Mouse (Mus musculus) kidney, postnatal 10 days (tissue): ENCODE results near the gene Spata33.
"Not testable (repeated sequence)": the region's sequence is repeated elsewhere in the genome, so short reads cannot be mapped to it uniquely, and the experiment has no call there.

ENCODE experiments used
- DNase-seq: peaks from one replicate; pipeline ENCODE4 v3.0.0; 2021; ENCODE audit warnings: mixed read lengths

Gene Spata33

DNA sequence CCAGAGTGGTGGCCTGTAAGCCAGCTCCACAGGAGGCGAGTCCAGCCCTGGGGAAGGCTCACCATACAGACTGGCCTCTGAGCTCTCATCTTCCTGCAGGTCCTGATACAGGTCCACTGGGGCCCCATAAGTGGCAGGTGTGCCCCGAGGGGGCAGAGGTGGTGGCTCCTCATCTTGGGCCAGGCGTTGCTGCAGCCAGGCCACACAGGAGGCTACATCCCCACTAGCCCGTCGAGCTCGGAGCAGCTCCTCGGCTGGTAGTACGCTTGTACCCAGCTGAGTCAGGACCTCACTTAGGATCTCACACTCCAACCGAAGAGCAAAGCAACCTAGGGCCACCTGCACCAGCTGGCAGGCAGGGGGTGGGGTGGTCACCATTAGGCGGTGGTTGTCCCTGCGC lies 21.1 kb downstream of the Spata33 start:
- no peak for DNase-seq

DNA sequence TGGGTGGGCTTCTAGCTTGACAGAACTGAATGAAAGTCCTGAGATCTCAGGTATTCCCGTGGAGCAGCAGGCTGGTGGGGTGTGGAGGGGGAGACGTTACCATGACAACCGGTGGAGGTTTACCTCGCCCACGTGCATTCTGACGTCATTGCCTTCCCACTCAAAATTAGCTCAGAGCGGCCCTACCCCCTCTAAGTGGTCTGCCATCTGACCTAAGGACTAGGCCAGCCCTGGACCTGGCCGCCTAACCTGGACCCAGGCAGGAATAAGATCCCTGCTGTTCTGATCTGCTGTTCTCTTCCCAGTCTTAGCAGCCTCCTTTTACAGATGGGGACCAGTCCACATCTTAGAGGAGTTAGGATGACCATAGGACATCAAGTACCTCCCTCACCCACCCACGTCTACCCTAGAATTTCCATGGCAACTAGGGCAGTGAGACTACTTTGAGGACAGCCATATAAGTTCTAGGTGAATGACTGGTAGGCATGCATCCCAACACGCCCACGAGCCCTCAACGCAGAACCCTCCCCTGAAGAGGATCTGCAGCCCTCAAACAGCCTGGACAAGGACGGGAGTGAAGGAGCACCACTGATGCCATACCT lies 22.4 kb downstream of the Spata33 start:
- no peak for DNase-seq

DNA sequence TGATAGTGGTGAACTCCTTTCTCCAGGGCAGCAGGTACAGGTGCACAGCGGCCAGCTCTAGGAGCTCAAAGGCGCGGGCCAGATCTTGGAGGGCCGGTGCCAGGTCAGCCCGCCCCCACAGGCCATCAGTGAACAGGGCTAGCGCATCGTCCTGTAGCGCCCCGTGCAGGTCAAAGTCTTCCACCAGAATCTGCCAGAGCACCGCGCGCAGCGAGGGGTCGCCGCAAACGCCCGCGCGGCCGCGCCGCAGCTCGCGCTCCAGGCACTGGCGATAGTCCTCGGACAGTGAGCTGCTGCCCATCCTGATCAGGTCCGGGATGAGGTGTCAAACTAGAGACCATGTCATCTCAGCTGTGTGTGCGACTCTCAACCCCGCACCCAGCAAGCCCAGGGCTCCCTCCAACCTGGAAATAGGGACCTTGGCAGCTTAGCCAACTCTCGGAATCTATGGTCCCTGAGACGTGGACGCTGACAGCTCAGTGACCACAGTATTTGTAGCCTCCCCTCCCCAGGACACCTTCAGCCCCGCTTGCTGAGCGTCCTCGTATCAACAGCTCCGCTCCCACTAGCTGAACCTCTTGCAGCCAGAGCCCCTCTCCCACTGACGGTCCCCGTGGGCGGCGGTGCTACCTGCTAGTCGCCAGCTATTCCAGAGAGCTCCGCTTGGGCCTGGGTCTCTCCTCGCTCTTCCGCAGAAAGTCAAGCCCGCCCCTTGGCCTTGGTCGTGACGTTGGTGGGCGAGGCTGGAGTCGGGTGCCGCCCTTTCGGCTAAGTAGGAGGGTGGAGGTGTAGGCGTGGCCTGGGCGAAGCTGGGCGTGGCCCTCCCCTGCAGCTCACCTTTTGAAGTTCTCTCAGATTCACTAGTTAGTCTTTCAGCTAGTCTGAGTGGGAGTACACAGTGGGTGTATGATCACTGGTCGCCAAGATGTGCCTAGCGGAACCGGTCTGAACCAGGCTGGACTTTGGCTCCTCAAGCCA lies 23.2 kb downstream of the Spata33 start, which contains the start of gene Spata2l:
Gene Spata2l, minus strand, starts transcription at position 714 of the 978 bp plus-strand sequence.
- peak; percentile 94 for DNase-seq

DNA sequence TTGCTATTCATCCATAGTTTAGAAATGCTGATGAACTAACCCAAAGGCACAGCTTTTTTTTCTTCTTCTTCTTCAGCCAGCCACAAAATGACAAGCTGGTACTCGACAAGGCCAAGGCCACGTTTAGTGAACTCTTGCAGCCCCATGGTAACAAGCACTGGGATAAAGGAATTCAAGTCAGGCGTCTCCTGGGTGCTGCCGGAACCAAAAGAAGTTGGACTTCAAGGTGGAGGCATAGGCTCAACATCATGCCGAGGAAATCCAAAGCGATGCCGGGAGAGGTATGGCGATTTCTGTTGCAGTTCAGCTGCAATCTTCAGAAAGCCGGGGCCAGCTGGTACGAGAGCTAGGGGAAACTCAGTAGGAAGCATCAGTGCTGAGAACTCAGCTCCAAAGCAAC lies 26.8 kb downstream of the Spata33 start:
- no peak for DNase-seq

DNA sequence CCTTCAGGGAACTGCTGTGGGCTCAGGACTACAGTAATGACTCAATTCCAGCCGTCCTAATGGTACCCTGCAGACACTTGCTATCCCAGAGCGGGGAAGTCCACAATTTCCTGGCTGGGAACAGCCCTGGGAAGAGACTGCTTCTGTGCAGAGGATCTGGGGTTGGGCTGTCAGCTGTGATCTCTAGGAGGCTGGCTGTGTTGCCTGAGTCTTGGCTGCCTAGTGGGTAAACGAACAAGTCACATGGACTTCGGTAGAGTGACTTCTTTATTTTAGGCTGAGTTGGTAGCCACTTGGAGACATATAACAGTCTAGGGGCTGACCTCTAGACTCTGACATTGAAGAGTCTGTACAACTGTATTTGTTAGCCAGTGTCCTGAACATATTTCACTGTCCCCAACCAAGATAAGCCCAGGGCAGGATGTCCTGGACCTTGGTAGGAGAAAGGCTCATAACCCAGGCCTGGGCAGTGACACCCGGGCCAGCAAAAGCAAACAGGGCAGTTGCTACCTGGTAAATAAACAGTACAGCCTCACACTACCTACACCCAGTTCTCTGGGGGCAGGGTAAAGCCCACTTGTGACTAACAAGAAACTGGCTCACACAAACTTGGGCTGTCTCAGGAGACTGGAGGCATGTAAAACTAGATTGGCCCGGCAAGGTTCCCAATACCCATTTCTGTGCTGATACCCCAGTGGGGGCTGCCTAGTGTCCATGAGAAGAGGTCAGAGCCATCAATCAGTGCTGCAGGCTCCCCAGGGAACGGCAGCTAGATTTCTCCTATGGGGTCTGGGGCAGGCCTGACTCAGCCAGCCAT lies 29.7 kb downstream of the Spata33 start:
- no peak for DNase-seq

DNA sequence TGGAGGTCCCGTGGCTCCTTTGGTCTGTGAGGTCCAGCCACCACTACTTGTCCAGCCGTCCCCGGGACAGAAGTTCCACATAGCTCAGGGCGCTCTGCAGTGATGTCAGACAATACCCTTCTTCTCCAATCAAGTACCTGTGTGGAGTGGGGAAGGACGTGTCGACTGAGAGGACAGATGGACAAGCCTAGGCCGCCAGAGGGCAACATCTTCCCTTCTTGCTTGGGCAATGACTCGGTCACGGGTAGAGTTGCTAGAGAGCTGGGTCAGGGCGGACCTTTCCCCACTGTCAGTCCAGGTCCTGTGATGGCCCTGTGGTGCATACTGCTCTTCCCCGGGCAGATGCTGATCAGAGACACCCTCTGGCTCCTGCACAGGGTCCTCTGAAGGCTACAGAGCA lies 30.4 kb downstream of the Spata33 start:
- no peak for DNase-seq

DNA sequence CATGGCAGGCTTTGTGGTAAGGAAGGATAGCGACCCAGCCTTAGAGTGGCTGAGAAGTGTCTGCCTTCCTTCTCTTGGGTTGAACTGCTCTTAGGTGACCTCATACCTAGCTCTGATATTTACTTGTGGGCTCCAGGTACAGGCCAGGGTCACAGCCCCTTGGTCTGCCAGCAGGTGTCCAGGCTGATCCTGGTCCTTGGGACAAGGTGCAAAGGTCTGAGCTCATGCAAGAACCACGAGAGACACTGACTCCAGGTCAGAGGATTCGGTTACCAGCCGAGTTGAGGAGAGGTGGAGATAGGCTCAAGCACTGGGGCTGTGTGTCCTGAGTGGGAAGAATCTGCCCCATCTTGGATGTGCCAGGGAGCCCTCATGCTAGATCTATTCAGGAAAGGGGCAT lies 31.8 kb downstream of the Spata33 start:
- DNase-seq = no peak

DNA sequence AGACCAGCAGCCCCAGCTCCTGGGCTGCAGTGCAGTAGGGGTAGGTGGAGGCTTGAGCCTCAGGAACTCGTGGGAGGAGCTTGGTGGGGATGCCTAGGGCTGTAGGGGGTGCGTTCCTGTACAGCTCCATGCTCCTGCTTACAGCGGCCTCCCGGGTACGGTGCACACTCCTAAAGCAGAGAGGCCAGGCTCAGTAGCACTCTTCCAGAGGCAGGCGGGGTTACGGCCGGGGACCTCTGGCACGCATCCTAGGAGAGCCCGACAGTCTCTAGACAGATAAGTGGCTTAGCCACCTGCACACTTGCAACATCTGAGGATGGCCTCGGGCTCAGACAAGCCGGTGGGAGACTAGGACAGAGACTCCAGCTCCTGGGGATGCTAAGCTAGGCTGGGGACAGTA lies 32.9 kb downstream of the Spata33 start:
- DNase-seq = no peak

DNA sequence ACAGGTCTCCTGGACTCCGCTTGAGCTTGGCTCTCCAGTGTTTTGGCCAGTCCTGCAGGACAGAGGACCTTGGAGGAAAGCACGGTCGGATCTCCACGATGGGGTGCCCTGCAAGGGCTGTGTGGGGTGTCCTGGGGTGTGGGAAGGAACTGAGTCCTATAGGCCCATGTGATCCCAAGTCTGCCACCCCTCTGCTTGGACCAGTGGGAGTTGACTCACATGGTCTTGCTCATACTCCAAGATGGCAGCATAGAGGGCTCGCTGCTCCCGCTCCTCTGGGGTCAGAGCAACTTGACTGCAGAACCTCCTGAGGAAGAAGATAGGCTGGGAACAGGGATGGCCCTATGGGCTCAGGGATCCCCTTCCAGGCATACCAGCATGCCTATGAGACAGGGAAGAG lies 35.1 kb downstream of the Spata33 start:
- no peak for DNase-seq

DNA sequence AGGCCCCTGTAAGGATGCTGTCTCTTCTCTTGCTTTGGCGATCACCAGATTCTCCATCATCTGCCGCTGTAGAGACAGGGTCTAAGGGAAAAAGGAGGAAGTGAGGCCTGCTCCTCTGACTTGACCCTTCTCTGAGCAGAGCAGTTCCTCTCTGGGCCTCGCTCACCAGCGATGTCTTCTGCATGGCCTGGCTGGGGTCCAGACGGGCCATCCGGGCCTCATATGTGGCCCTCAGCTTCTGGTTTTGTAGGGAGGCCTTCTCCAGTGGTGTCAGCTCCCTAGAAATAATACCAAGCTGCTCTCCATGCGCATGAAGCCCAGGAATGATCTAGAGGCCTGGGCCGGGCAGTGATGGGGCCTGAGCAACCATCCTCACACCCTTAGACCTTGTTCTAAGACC lies 36.0 kb downstream of the Spata33 start:
- no peak for DNase-seq

DNA sequence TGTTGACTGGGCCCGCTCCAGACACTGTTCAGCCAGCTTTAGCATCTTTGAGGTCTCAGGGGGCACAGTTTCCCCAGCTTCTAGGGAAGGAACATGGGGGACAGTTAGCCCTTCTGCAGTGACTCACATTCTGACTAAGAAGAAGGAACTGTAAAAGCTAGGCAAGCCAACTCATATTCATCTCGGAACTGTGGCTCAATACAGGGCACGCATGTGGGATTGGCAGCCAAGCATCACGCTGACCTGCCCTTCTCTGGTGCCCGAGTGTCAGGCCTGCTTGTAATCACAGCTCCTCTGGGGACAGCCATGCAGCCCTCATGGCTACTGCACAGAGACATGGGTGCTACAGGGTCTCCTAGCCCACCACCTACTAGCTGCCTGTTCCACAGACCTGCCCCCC lies 38.3 kb downstream of the Spata33 start:
- DNase-seq = no peak

DNA sequence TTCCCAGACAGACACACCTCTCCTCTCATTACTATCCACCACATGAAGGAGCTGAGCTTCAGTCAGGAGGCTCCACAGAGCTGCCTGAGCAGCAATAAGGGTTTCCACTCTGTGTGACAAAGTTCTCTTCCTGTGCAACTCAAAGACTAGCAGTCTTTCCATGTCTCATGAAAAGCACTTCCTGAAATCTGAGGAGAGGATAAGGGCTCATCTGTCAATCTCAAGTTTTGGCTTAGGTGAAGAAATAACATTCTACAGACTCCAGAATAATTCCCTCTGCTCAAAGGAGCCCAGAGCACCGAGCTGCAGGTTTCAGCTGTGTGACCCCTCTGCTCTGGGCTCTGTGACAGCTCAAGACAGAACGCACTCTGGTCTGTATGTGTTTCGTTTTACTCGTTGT lies 40.3 kb downstream of the Spata33 start:
- no peak for DNase-seq

DNA sequence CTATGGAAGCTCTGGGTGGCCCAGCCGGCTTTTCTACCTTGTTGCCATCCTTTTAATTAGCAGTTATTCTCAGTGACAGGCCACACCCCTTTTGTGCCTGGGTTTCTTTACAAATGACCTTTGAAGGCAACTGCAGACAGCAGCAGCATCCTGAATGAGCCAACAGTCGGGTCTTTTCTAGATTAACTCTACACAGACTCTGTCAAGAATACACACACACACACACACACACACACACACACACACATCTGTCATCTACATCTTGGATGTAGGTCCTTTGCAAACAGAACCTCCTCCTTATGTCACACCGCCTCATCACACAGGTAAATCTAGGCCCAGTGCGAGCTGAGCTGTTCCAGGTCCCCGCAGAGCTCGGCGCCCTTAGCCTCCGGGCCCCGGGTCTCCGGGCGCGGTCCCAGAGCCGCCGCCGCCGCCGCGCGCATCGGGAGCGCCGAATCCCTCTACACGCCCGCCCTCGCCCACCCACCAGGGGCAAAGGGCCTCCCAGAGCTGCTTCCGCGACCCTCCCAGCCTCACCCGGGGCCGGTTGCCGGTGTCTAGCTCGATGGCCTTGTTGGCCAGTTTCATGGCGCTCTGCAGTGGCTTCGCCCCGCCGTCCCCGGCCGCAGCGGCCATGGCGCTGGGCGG lies 40.9 kb downstream of the Spata33 start:
- DNase-seq = no peak

DNA sequence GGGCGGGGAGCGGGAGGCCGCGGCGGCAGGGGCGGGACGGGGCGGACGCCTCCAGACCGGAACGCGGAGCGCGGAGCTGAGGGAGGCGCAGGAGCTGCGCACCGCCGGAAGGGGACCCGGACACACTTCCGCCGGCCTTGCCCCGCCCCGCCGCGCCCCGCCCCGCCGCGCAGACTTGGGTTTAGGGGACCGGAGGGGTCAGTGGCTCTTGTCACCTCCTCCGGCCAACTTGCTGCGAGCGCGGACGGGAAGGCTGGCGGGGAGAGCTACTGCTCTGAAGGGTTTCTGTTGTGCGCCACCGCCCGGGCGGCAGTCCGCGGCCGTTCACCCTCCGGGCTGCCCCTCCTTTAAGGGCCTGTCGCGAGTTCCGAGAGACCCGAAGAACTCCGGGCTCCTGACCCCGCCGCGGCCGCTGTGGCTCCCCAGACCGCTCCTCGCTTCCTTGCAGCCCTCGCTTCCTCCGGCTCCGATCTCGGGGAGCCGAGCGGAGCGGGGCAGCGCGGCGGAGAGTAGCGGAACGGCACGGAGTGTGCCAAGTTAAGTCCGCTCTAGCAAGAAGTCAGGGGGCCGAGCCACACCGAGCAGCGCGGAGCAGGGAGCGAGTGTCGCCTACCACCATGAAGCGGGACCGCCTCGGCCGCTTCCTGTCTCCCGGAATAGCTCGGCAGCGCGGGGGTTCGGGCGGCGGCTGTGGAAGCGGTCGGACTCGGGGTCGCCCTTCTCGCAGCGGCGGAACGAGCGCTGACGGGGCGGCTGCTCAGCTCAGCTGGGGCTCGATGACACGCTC lies 41.7 kb downstream of the Spata33 start, which contains the start of the genes Zfp276 and Vps9d1:
Gene Zfp276, plus strand, starts transcription at position 97 of the 787 bp plus-strand sequence.
Gene Vps9d1, minus strand, starts transcription at position 250 of the 787 bp plus-strand sequence.
- DNase-seq = peak; percentile 93

DNA sequence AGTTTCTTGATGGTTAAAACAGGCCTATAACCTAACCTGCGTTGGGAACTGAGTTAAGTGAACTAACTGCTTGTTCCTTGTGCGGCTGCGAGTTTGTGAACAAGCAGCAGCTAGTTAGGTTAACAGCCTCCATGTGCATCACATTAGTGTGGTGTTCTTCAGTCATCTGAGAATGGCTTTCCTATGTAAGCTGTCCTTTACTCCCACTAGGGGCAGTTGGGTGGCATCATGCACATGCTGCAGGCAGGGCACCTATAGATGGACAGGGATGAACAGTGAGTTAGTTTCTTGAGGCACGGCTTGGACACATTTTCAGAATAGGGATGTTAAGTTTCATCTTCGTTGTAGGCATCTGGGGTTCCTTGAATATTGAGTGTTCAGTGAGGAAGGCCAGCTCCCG lies 42.5 kb downstream of the Spata33 start:
- DNase-seq = no peak

DNA sequence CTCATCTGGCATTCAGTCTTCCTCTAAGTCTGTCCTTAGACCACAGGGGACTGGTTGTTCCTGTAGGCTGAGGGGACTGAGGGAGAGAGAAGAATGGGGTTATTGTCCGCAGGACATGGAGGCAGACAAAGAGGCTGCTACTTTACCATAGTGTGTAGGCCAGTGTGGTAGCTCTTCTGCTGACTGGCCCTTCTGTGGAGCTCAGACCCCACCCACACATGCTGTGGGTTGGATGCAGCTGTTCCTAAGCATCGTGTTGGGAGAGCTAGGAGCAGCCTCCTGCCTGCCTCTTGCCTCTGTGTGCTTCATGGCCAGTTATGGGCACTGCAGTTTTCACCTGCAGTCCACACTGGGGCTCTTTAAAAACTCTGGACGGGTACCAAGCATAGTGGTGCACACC lies 44.5 kb downstream of the Spata33 start:
- DNase-seq = no peak

DNA sequence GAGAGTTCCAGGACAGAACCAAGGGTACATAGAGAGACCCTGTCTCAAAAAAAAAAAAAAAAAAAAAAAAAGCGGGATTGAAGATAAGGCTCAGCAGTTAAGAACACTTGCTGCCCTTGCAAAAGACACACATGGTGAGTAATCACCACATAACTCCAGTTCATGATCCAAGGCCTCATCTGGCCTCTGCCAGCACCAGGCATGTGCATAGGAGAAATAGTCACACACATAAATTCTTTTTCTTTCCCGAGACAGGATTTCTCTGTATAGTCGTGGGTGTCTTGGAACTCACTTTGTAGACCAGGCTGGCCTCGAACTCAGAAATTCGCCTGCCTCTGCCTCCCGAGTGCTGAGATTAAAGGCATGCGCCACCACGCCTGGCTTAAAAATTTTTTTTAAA lies 45.0 kb downstream of the Spata33 start:
- not testable (repeated sequence) for DNase-seq

DNA sequence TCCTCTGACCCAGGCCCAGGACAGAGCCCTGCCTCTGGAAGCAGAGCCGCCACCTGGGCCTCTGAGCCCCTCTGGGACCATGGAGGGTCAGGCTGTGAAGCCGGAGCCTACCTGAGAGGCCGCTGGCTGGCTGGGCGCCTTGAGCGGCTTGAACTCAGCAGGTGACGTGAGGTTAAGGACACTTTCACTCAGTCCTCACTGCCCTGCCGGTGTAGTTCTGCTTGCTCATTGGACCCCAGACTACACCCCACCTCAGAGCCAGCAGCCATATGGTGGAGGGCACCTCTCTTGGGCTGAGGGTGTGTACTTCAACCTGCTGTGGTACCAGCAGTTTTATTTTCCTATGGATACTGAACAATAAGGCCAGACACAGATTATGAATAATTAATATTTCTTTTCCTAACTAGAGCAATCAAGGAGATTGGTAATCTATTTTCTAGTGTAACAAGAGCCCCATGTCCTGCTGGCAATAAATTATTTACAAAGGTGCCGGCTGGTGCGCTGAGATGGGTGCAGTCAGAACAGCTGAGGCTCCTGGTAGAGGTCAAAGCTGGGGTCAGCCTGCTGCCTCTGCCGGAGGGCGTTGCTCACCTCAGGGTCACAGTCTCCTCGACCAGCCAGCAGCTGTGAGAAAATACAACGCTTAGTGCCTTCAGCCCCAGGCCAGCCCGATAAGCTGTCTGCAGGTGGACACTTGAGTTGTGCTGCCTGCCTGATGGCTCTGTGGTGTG lies 55.5 kb downstream of the Spata33 start:
- no peak for DNase-seq

DNA sequence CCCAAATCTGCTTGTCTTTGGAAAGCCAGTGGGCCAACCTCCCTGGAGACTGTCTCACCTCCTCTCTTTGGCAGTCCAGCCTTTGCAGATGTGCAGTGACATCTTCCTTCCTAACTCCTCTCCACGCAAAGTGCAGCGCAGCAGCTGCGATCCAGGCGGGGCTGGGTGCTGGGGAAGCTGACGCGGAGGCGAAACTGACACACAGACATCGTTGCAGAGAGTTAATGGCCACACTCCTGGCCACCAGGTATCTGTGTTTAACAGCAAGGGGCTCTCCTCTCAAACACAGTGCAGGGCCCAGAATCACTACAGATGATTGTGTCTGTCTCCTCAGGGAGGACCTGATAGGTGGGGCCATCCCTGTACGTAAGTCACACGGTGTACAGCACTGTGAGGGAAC lies 58.5 kb downstream of the Spata33 start:
- DNase-seq = no peak
